Mouse (Mus musculus) lung, adult 18-20 months (tissue): ENCODE data around the gene Mecp2.

Experiments
- DNase-seq, 2 experiments: peaks; one replicate each; pipeline ENCODE4 v3.0.0; 2022; ENCODE audit warnings: mixed read lengths in 2 of 2

Mecp2 gene

GRCm38 (mm10) chrX:74008063-74008462 lies 127.1 kb downstream of the Mecp2 start:
- DNase-seq: no peak

GRCm38 (mm10) chrX:74006401-74006800 lies 128.8 kb downstream of the Mecp2 start:
- no peak for DNase-seq

- no peak for DNase-seq
Observed at GRCm38 (mm10) chrX:74003644-74004043, 131.5 kb downstream of the Mecp2 start.

DNA sequence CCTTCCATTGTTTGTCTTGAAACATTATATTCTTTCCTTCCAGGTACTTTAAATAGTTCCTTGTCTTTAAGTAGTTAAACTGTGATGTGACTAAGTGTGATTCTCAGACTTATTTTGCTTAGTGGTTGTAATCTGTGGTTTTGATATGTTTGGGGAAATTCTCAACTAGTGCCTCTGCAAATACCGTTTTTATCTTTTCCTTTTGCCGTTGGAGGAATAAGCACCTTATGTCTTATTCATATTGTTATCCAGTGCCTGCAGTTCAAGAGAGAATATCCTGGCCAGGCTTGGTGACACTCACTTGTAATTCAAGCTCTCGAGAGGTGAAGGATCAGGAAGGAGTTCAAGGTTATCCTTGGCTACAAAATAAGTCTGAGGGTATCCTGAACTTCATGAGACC lies 134.1 kb downstream of the Mecp2 start:
- no peak for DNase-seq

- peak; percentile 13 to 45 for DNase-seq
Observed at GRCm38 (mm10) chrX:73998911-73999869, 136.0 kb downstream of the Mecp2 start.

- no peak for DNase-seq
Observed at GRCm38 (mm10) chrX:73977783-73978182, 157.4 kb downstream of the Mecp2 start.
